Mouse (Mus musculus): Measurements from ENCODE around the gene Nrxn2. TPM values are rescaled to one million over a fixed set of nuclear protein-coding genes. Genes with fewer than 3 reads are reported as not detected.

Nrxn2 gene
- total RNA-seq, 1 experiment, result 9.5 TPM

DNA sequence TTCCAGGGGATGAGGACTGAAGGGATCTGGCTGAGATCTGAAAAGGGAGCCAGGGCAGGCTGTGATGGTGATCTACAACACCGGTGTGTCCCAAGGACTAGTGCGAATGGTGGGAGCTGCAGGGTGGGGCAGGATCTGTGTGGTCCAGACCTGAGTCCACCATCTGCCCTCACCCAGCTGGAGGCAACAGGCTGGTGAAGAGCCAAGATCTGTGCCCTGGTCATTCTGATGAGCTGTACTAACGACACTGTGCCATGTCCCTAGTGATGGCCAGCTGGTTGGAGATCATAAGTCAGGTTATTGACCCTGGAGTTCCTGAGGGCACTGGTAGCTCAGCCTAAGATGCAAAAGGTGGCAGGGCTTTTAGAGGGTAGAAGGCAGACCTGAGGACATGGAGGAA, 108.9 kb downstream of the Nrxn2 start:
- Histone ChIP-seq H3K36me3 (ENCODE audit: control insufficient read depth, insufficient read depth, low read length, poor library complexity, severe bottlenecking) (no peaks in the 10 kb centered on the region), H3K9ac (ENCODE audit: insufficient read depth, low read depth, low read length, poor library complexity, severe bottlenecking) (no peak overlapping the region), H3K4me1 (ENCODE audit: control insufficient read depth in 2 of 2, insufficient read depth in 2 of 2, low read length in 2 of 2, poor library complexity in 1 of 2) (peaks cover 0 to 6% of the 10 kb centered on the region in 2 experiments; a peak in 2 of 4 replicates), H3K27ac (ENCODE audit: insufficient read depth, low read depth, low read length, poor library complexity, severe bottlenecking) (no peak overlapping the region), H3K9me3 (ENCODE audit: control insufficient read depth, insufficient read depth, low read depth, low read length) (no peaks in the 10 kb centered on the region), H3K4me3 (ENCODE audit: insufficient read depth in 1 of 2, low read depth in 1 of 2, low read length in 2 of 2, poor library complexity in 1 of 2, severe bottlenecking in 1 of 2) (no peak overlapping the region)
- no peak for TF ChIP-seq ZNF384 (IDR thresholded peaks at IDR 0.05; ENCODE audit: low read depth, low read length)
- no peak for TF ChIP-seq ZC3H11A (IDR thresholded peaks at IDR 0.05; ENCODE audit: borderline replicate concordance, low read depth, low read length)
- TF ChIP-seq HCFC1 (IDR thresholded peaks at IDR 0.05; ENCODE audit: borderline replicate concordance, insufficient read depth, low read length), result no peak
- no peak for TF ChIP-seq MAFK (IDR thresholded peaks at IDR 0.05; ENCODE audit: insufficient read depth, low read depth, low read length)
- TF ChIP-seq CHD2 (IDR thresholded peaks at IDR 0.05; ENCODE audit: low read depth, low read length), result no peak
- in situ Hi-C loops (cut with MboI; ENCODE audit: low sequenced_read_pairs in 2 of 2, unreplicated experiment in 2 of 2), result no loop called here
- DNase-seq (ENCODE audit: low read depth, low spot score), result no peak

DNA sequence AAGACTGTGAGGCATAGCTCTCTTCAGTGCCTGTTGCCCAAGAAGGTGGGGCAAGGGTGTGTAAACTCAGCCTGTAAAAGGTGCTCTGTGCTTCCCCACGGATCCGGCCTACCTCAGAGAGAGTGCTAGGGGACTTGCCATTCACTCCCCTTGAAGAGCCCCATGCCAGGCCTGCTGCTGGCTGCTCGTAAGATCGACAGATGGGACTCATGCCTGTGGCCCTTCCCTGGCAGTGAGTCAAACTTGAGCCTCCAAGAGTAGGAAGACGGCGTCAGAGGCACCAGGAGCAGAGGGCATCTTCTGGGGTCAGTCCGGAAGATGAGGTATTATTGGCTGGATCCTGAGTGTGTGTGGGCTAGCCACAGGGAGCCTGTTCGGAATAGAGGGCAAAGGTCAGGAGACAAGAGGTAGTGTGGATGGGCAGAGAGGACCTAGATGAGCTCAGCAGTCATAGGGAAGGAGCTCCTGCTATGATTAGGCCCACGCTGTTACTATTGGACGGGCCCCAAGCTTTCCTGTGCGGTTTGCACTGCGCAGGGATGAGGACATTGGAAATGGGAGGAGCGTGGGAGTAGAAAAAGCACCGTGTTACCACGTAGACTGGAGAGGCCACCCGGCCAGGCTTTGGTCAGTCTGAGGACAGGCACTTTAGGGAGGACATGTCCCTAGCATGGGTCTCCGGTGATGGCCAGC, 109.5 kb downstream of the Nrxn2 start:
- in situ Hi-C loops (cut with MboI; ENCODE audit: low sequenced_read_pairs in 2 of 2, unreplicated experiment in 2 of 2), result no loop called here
- no peak overlapping the region for H3K9ac ChIP-seq (ENCODE audit: insufficient read depth, low read depth, low read length, poor library complexity, severe bottlenecking)
- DNase-seq (ENCODE audit: low read depth, low spot score), result no peak
- H3K4me1 ChIP-seq (ENCODE audit: control insufficient read depth in 2 of 2, insufficient read depth in 2 of 2, low read length in 2 of 2, poor library complexity in 1 of 2), result peaks cover 0 to 6% of the 10 kb centered on the region in 2 experiments; a peak in 2 of 4 replicates
- H3K36me3 ChIP-seq (ENCODE audit: control insufficient read depth, insufficient read depth, low read length, poor library complexity, severe bottlenecking), result no peaks in the 10 kb centered on the region
- no peak overlapping the region for H3K4me3 ChIP-seq (ENCODE audit: insufficient read depth in 1 of 2, low read depth in 1 of 2, low read length in 2 of 2, poor library complexity in 1 of 2, severe bottlenecking in 1 of 2)
- no peaks in the 10 kb centered on the region for H3K9me3 ChIP-seq (ENCODE audit: control insufficient read depth, insufficient read depth, low read depth, low read length)
- no peak overlapping the region for H3K27ac ChIP-seq (ENCODE audit: insufficient read depth, low read depth, low read length, poor library complexity, severe bottlenecking)
- TF ChIP-seq CHD2 (IDR thresholded peaks at IDR 0.05; ENCODE audit: low read depth, low read length), result no peak
- no peak for TF ChIP-seq HCFC1 (IDR thresholded peaks at IDR 0.05; ENCODE audit: borderline replicate concordance, insufficient read depth, low read length)
- no peak for TF ChIP-seq ZNF384 (IDR thresholded peaks at IDR 0.05; ENCODE audit: low read depth, low read length)
- no peak for TF ChIP-seq MAFK (IDR thresholded peaks at IDR 0.05; ENCODE audit: insufficient read depth, low read depth, low read length)
- TF ChIP-seq ZC3H11A (IDR thresholded peaks at IDR 0.05; ENCODE audit: borderline replicate concordance, low read depth, low read length), result no peak

DNA sequence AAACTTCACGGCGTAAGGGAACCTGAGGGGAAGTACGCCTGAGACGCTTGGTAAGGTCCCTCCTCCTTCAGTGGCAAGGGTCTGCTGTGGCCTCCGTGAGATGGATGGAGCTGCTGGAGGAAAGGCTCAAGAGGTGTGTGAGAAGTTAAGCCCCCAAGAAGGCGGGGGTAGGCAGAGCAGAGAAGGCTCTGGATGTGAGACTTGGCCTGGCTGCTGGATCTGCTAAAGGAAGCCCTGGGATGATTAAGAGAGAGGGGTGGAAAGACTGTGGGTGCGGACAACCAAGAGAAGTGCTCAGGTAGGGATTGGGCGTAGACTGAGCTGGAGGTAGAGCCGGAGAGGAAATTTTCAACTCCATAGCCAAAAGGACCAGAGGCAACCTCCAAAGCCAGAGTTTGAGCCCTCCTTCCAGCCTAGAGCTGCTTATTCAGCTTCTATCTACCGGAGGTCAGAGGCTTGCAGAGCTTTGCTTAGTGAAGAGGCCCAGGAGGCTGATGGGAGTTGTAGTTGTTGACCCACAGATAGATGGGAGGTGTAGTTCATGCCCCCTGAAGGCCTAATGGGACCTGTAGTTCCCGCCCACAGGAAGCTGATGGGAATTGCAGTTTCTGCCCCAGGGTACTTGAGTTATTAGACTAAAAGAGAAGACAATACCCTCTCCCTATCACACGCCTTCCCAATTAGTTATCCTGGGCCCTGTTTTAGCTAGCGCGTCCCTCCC, 110.9 kb downstream of the Nrxn2 start:
- no peaks in the 10 kb centered on the region for H3K36me3 ChIP-seq (ENCODE audit: control insufficient read depth, insufficient read depth, low read length, poor library complexity, severe bottlenecking)
- peaks cover 2 to 14% of the 10 kb centered on the region in 2 experiments; a peak in 2 of 4 replicates for H3K4me1 ChIP-seq (ENCODE audit: control insufficient read depth in 2 of 2, insufficient read depth in 2 of 2, low read length in 2 of 2, poor library complexity in 1 of 2)
- H3K4me3 ChIP-seq (ENCODE audit: insufficient read depth in 1 of 2, low read depth in 1 of 2, low read length in 2 of 2, poor library complexity in 1 of 2, severe bottlenecking in 1 of 2), result peak overlapping the region; percentile 38 to 53
- DNase-seq (ENCODE audit: low read depth, low spot score), result peak; percentile 67
- H3K9ac ChIP-seq (ENCODE audit: insufficient read depth, low read depth, low read length, poor library complexity, severe bottlenecking), result peak overlapping the region; percentile 11
- in situ Hi-C loops (cut with MboI; ENCODE audit: low sequenced_read_pairs in 2 of 2, unreplicated experiment in 2 of 2), result no loop called here
- H3K9me3 ChIP-seq (ENCODE audit: control insufficient read depth, insufficient read depth, low read depth, low read length), result no peaks in the 10 kb centered on the region
- TF ChIP-seq ZC3H11A (IDR thresholded peaks at IDR 0.05; ENCODE audit: borderline replicate concordance, low read depth, low read length) (no peak), HCFC1 (IDR thresholded peaks at IDR 0.05; ENCODE audit: borderline replicate concordance, insufficient read depth, low read length) (peak; percentile 95), MAFK (IDR thresholded peaks at IDR 0.05; ENCODE audit: insufficient read depth, low read depth, low read length) (no peak)
- no peak overlapping the region for H3K27ac ChIP-seq (ENCODE audit: insufficient read depth, low read depth, low read length, poor library complexity, severe bottlenecking)

DNA sequence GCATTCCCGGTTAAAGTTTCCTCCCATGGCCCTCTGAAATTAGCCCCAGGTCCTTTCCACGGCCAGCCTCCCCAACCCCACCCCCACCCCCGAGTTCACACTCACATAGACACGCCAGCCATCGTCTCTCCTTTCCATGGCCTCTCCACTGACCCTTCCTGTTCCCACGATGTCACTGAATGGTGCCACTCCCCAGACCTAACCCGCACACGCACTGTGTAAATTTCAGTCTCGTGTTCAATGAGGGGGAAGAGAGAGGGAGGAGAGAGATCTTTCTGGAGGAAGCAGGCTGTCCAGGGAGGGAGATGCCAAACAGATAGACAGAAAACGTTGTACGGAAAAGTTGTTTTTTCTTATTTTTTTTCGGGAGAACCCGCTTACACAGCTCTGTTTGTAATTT, 111.8 kb downstream of the Nrxn2 start:
- Histone ChIP-seq H3K4me1 (ENCODE audit: control insufficient read depth in 2 of 2, insufficient read depth in 2 of 2, low read length in 2 of 2, poor library complexity in 1 of 2) (peaks cover 2 to 14% of the 10 kb centered on the region in 2 experiments; a peak in 2 of 4 replicates), H3K4me3 (ENCODE audit: insufficient read depth in 1 of 2, low read depth in 1 of 2, low read length in 2 of 2, poor library complexity in 1 of 2, severe bottlenecking in 1 of 2) (no peak overlapping the region), H3K9ac (ENCODE audit: insufficient read depth, low read depth, low read length, poor library complexity, severe bottlenecking) (no peak overlapping the region), H3K27ac (ENCODE audit: insufficient read depth, low read depth, low read length, poor library complexity, severe bottlenecking) (no peak overlapping the region), H3K36me3 (ENCODE audit: control insufficient read depth, insufficient read depth, low read length, poor library complexity, severe bottlenecking) (no peaks in the 10 kb centered on the region), H3K9me3 (ENCODE audit: control insufficient read depth, insufficient read depth, low read depth, low read length) (no peaks in the 10 kb centered on the region)
- in situ Hi-C loops (cut with MboI; ENCODE audit: low sequenced_read_pairs in 2 of 2, unreplicated experiment in 2 of 2), result no loop called here
- no peak for DNase-seq (ENCODE audit: low read depth, low spot score)
- TF ChIP-seq ZC3H11A (IDR thresholded peaks at IDR 0.05; ENCODE audit: borderline replicate concordance, low read depth, low read length) (no peak), HCFC1 (IDR thresholded peaks at IDR 0.05; ENCODE audit: borderline replicate concordance, insufficient read depth, low read length) (no peak), ZNF384 (IDR thresholded peaks at IDR 0.05; ENCODE audit: low read depth, low read length) (no peak)
